Mouse (Mus musculus) CH12.LX (cell line): ENCODE measurements around the gene Ddah2. TPM values are rescaled to one million over a fixed set of nuclear protein-coding genes. Genes with fewer than 3 reads are reported as not detected.

Experiments used
- DNase-seq: peaks from one replicate; pipeline ENCODE4 v3.0.0-alpha.2; 2013; ENCODE audit errors: extremely low read depth
- H3K27ac ChIP-seq: 2 replicates; pipeline ENCODE4 v1.5.1; 2012; ENCODE audit warnings: low read depth, mild to moderate bottlenecking, control low read depth, moderate library complexity; ENCODE audit not compliant: insufficient read depth
- H3K27me3 ChIP-seq: replicated peaks from 2 replicates; pipeline ENCODE3; 2012; ENCODE audit warnings: inconsistent platforms
- H3K36me3 ChIP-seq, 2 experiments: replicated peaks in 1 of 2; 2 replicates each; pipeline versions ENCODE3 to v1.6.1; 2012; ENCODE audit warnings: inconsistent platforms in 1 of 2, low read length in 1 of 2, mild to moderate bottlenecking in 1 of 2, mixed read lengths in 1 of 2, moderate library complexity in 1 of 2; ENCODE audit not compliant: control insufficient read depth in 1 of 2, insufficient read depth in 1 of 2
- H3K4me1 ChIP-seq, 2 experiments: 2 replicates each; pipeline ENCODE4 v1.6.1; 2012; ENCODE audit warnings: inconsistent platforms in 1 of 2, moderate library complexity in 1 of 2; ENCODE audit not compliant: insufficient read depth in 2 of 2, control insufficient read depth in 1 of 2
- H3K4me2 ChIP-seq: 2 replicates; pipeline ENCODE4 v1.6.1; 2012; ENCODE audit warnings: low read depth, mild to moderate bottlenecking, control low read depth; ENCODE audit not compliant: poor library complexity, insufficient read depth, severe bottlenecking
- H3K4me3 ChIP-seq, 3 experiments: fragments of 150-350 bp in 1 of 3; sonication (generic) in 1 of 3; replicated peaks in 1 of 3; 2 replicates each; pipeline versions ENCODE3 to v1.5.1; 2011 to 2012; ENCODE audit warnings: low read depth in 2 of 3, low read length in 2 of 3, mild to moderate bottlenecking in 2 of 3, moderate library complexity in 2 of 3, control low read depth in 1 of 3, improper control_type of control experiment in 1 of 3, inconsistent platforms in 1 of 3, mixed read lengths in 1 of 3; ENCODE audit not compliant: poor library complexity in 1 of 3
- H3K79me2 ChIP-seq: replicated peaks from 2 replicates; pipeline ENCODE4 v1.6.1; 2012; ENCODE audit warnings: mild to moderate bottlenecking, moderate library complexity; ENCODE audit not compliant: control insufficient read depth, poor library complexity, insufficient read depth, severe bottlenecking; ENCODE audit errors: extremely low read depth
- H3K9ac ChIP-seq: 2 replicates; pipeline ENCODE4 v1.6.1; 2012; ENCODE audit warnings: low read depth, mild to moderate bottlenecking, control low read depth, moderate library complexity; ENCODE audit not compliant: insufficient read depth
- H3K9me3 ChIP-seq: replicated peaks from 2 replicates; pipeline ENCODE3; 2012; ENCODE audit warnings: low read length, inconsistent platforms, mixed read lengths
- CTCF ChIP-seq, 2 experiments: IDR thresholded peaks in 1 of 2; conservative IDR thresholded peaks in 1 of 2; 2 replicates each; pipeline ENCODE4 v1.5.1; 2011 to 2012; ENCODE audit warnings: low read depth in 2 of 2, low read length in 2 of 2, improper control_type of control experiment in 1 of 2, inconsistent platforms in 1 of 2, mild to moderate bottlenecking in 1 of 2, moderate library complexity in 1 of 2
- E2F4 ChIP-seq: IDR thresholded peaks from 2 replicates; pipeline ENCODE4 v1.6.1; 2011; ENCODE audit warnings: low read depth, low read length, improper control_type of control experiment; ENCODE audit not compliant: insufficient replicate concordance
- ELF1 ChIP-seq: IDR thresholded peaks from 2 replicates; pipeline ENCODE4 v1.6.1; 2014; ENCODE audit warnings: low read depth, mild to moderate bottlenecking, inconsistent platforms, low read length, improper control_type of control experiment
- EP300 ChIP-seq: IDR thresholded peaks from 2 replicates; pipeline ENCODE4 v1.6.1; 2011; ENCODE audit warnings: low read length, improper control_type of control experiment
- ETS1 ChIP-seq: conservative IDR thresholded peaks from 2 replicates; pipeline ENCODE4 v1.6.1; 2012; ENCODE audit warnings: low read depth, mild to moderate bottlenecking, inconsistent platforms, low read length, improper control_type of control experiment, moderate library complexity
- GABPA ChIP-seq: IDR thresholded peaks from 2 replicates; pipeline ENCODE4 v1.6.1; 2012; ENCODE audit warnings: low read depth, low read length, improper control_type of control experiment, inconsistent platforms; ENCODE audit not compliant: insufficient replicate concordance
- HCFC1 ChIP-seq: IDR thresholded peaks from 2 replicates; pipeline ENCODE4 v1.6.1; 2012; ENCODE audit warnings: low read depth, mild to moderate bottlenecking, inconsistent platforms, low read length, improper control_type of control experiment
- IRF4 ChIP-seq: IDR thresholded peaks from 2 replicates; pipeline ENCODE4 v1.6.1; 2014; ENCODE audit warnings: low read depth, mild to moderate bottlenecking, inconsistent platforms, low read length, improper control_type of control experiment
- JUN ChIP-seq: IDR thresholded peaks from 2 replicates; pipeline ENCODE4 v1.6.1; 2011; ENCODE audit warnings: low read depth, mild to moderate bottlenecking, low read length, improper control_type of control experiment, moderate library complexity; ENCODE audit not compliant: insufficient read depth
- JUND ChIP-seq: conservative IDR thresholded peaks from 2 replicates; pipeline ENCODE4 v1.6.1; 2011; ENCODE audit warnings: low read depth, low read length, improper control_type of control experiment
- KAT2A ChIP-seq: IDR thresholded peaks from 2 replicates; pipeline ENCODE4 v1.6.1; 2012; ENCODE audit warnings: low read length, improper control_type of control experiment, inconsistent platforms; ENCODE audit not compliant: insufficient replicate concordance
- MAFK ChIP-seq: IDR thresholded peaks from 2 replicates; pipeline ENCODE4 v1.6.1; 2011; ENCODE audit warnings: low read length, improper control_type of control experiment; ENCODE audit not compliant: insufficient replicate concordance
- MAX ChIP-seq: IDR thresholded peaks from 2 replicates; pipeline ENCODE4 v1.6.1; 2011; ENCODE audit warnings: low read length, improper control_type of control experiment
- MAZ ChIP-seq: IDR thresholded peaks from 2 replicates; pipeline ENCODE4 v1.6.1; 2012; ENCODE audit warnings: low read depth, mild to moderate bottlenecking, inconsistent platforms, low read length, improper control_type of control experiment, moderate library complexity
- MXI1 ChIP-seq: IDR thresholded peaks from 2 replicates; pipeline ENCODE4 v1.6.1; 2011; ENCODE audit warnings: mild to moderate bottlenecking, low read depth, low read length, improper control_type of control experiment
- NELFE ChIP-seq: IDR thresholded peaks from 2 replicates; pipeline ENCODE4 v1.6.1; 2011; ENCODE audit warnings: low read depth, low read length, improper control_type of control experiment
- NRF1 ChIP-seq: IDR thresholded peaks from 2 replicates; pipeline ENCODE4 v1.6.1; 2014; ENCODE audit warnings: low read depth, mild to moderate bottlenecking, inconsistent platforms, low read length, improper control_type of control experiment, moderate library complexity
- POLR2A ChIP-seq: IDR thresholded peaks from 2 replicates; pipeline ENCODE4 v1.6.1; 2011; ENCODE audit warnings: low read depth, mild to moderate bottlenecking, improper control_type of control experiment, low read length
- POLR2AphosphoS2 ChIP-seq: IDR thresholded peaks from 2 replicates; pipeline ENCODE4 v1.6.1; 2011; ENCODE audit warnings: low read depth, low read length, improper control_type of control experiment
- RAD21 ChIP-seq: IDR thresholded peaks from 2 replicates; pipeline ENCODE4 v1.6.1; 2011; ENCODE audit warnings: low read depth, mild to moderate bottlenecking, low read length, improper control_type of control experiment, moderate library complexity
- RCOR1 ChIP-seq: conservative IDR thresholded peaks from 2 replicates; pipeline ENCODE4 v1.6.1; 2012; ENCODE audit warnings: low read depth, mild to moderate bottlenecking, inconsistent platforms, low read length, improper control_type of control experiment
- SMC3 ChIP-seq: IDR thresholded peaks from 2 replicates; pipeline ENCODE4 v1.6.1; 2011; ENCODE audit warnings: low read depth, low read length, improper control_type of control experiment
- TBP ChIP-seq: conservative IDR thresholded peaks from 2 replicates; pipeline ENCODE4 v1.6.1; 2011; ENCODE audit warnings: low read depth, low read length, improper control_type of control experiment
- USF1 ChIP-seq: IDR thresholded peaks from 2 replicates; pipeline ENCODE4 v1.6.1; 2014; ENCODE audit warnings: low read depth, mild to moderate bottlenecking, inconsistent platforms, low read length, improper control_type of control experiment
- ZC3H11A ChIP-seq: IDR thresholded peaks from 2 replicates; pipeline ENCODE4 v1.6.1; 2012; ENCODE audit warnings: low read depth, mild to moderate bottlenecking, inconsistent platforms, low read length, improper control_type of control experiment
- ZKSCAN1 ChIP-seq: IDR thresholded peaks from 2 replicates; pipeline ENCODE4 v1.6.1; 2012; ENCODE audit warnings: low read depth, inconsistent platforms, low read length, improper control_type of control experiment, borderline replicate concordance
- ZMIZ1 ChIP-seq: IDR thresholded peaks from 2 replicates; pipeline ENCODE4 v1.6.1; 2012; ENCODE audit warnings: low read depth, mild to moderate bottlenecking, inconsistent platforms, low read length, improper control_type of control experiment
- dilution Hi-C: fragments of 300-500 bp; cut with MboI; formaldehyde crosslinking; loops from 2 replicates; pipeline ENCODE4 v1.14.3; 2020; ENCODE audit warnings: low sequenced_read_pairs; ENCODE audit not compliant: extremely low pct_unique_long_range_greater_than_20kb, extremely low pct_ligation_motif_present
- in situ Hi-C: fragments of 300-500 bp; cut with MboI; formaldehyde crosslinking; loops from 3 replicates; pipeline ENCODE4 v1.14.3; 2019; ENCODE audit warnings: low sequenced_read_pairs, low pct_ligation_motif_present, low pct_unique_long_range_greater_than_20kb, mixed read lengths
- polyA plus RNA-seq: library from polyadenylated mRNA; unstranded; fragments of >175 nt; gene quantifications from 2 replicates; pipeline ENCODE4 v1.2.1, GENCODE M21; 2012; ENCODE audit warnings: low read depth; ENCODE audit not compliant: insufficient read length
- total RNA-seq, 2 experiments: library from RNA; depleted of rRNA; stranded (reverse); fragments of 300-350 nt in 1 of 2; fragments of >200 nt in 1 of 2; gene quantifications; 2 replicates each; pipeline ENCODE4 v1.2.3; 2012 to 2014

Ddah2 gene
- total and polyA plus RNA-seq, 3 experiments = 0.94 to 4.8 (median 3.4) TPM

GRCm38 (mm10) chr17:35057090-35057489 is 1.7 kb upstream of the Ddah2 start:
- Histone ChIP-seq H3K9me3 (peaks cover 7% of the 10 kb centered on the region), H3K4me2 (no peak overlapping the region), H3K4me1 (peaks cover 9 to 17% of the 10 kb centered on the region in 2 experiments), H3K27ac (no peak overlapping the region), H3K36me3 (peaks cover 75 to 93% of the 10 kb centered on the region in 2 experiments), H3K9ac (no peak overlapping the region), H3K4me3 (no peak overlapping the region), H3K79me2 (peaks cover 18% of the 10 kb centered on the region), H3K27me3 (no peaks in the 10 kb centered on the region)
- dilution Hi-C loops (no loop called here), in situ Hi-C loops (no loop called here)
- TF ChIP-seq ZKSCAN1 (no peak), NRF1 (no peak), HCFC1 (no peak), MXI1 (no peak), MAX (no peak), SMC3 (no peak), ETS1 (no peak), POLR2A (no peak), TBP (no peak), MAZ (no peak), CTCF (conservative IDR thresholded peaks at IDR 0.05 in 1 of 2, IDR thresholded peaks at IDR 0.05 in 1 of 2; ENCODE audit: low read depth in 2 of 2, low read length in 2 of 2) (no peak), MAFK (no peak), EP300 (no peak), ELF1 (no peak), KAT2A (no peak), JUN (no peak)
- DNase-seq = no peak

- in situ Hi-C loops = no loop called here
- peaks cover 65 to 91% of the 10 kb centered on the region in 2 experiments for H3K36me3 ChIP-seq
Observed at GRCm38 (mm10) chr17:35058316-35058715, 519 bp upstream of the Ddah2 start.

More at GRCm38 (mm10) chr17:35058316-35058715, 519 bp upstream of the Ddah2 start:
- Histone ChIP-seq H3K9me3 (peaks cover 7% of the 10 kb centered on the region), H3K4me1 (peaks cover 2 to 7% of the 10 kb centered on the region in 2 experiments; a peak in 3 of 4 replicates), H3K79me2 (peaks cover 7% of the 10 kb centered on the region; the same call in 1 of the 2 replicates), H3K9ac (no peak overlapping the region), H3K27me3 (no peaks in the 10 kb centered on the region), H3K4me3 (no peak overlapping the region), H3K27ac (no peak overlapping the region), H3K4me2 (no peak overlapping the region)
- dilution Hi-C loops = no loop called here
- DNase-seq = no peak
- no peak for TF ChIP-seq HCFC1
- TF ChIP-seq EP300 = no peak
- TF ChIP-seq MXI1 = no peak
- no peak for TF ChIP-seq USF1
- no peak for TF ChIP-seq JUND
- TF ChIP-seq ZKSCAN1 = no peak
- no peak for TF ChIP-seq GABPA
- TF ChIP-seq RAD21 = no peak
- TF ChIP-seq E2F4 = no peak
- TF ChIP-seq ELF1 = no peak
- no peak for TF ChIP-seq NELFE
- no peak for TF ChIP-seq CTCF (conservative IDR thresholded peaks at IDR 0.05 in 1 of 2, IDR thresholded peaks at IDR 0.05 in 1 of 2; ENCODE audit: low read depth in 2 of 2, low read length in 2 of 2)
- TF ChIP-seq KAT2A = no peak
- TF ChIP-seq POLR2AphosphoS2 = no peak
- no peak for TF ChIP-seq ZMIZ1
- TF ChIP-seq MAX = no peak
- no peak for TF ChIP-seq IRF4
- no peak for TF ChIP-seq JUN
- no peak for TF ChIP-seq ZC3H11A
- TF ChIP-seq RCOR1 = no peak
